Mouse (Mus musculus) liver, embryonic 13.5 days (tissue): ENCODE measurements around the gene Arhgef3. TPM values are rescaled to one million over a fixed set of nuclear protein-coding genes. Genes with fewer than 3 reads are reported as not detected.

Experiments used
- ATAC-seq: fragments of 200-750 bp; cut with Nextera tagmentation; 2 replicates; pipeline ENCODE4 v1.8.0; 2017; ENCODE audit warnings: low read depth, mild to moderate bottlenecking, moderate number of reproducible peaks, moderate library complexity
- DNase-seq: peaks from one replicate; pipeline ENCODE4 v3.0.0; 2022
- H3K27ac ChIP-seq: fragments of 300-500 bp; sonication (generic); 2 replicates; pipeline ENCODE4 v1.5.1; 2015; ENCODE audit warnings: moderate library complexity, mild to moderate bottlenecking, inconsistent platforms
- H3K27me3 ChIP-seq: fragments of 300-500 bp; sonication (generic); 2 replicates; pipeline ENCODE4 v1.6.1; 2015; ENCODE audit warnings: mild to moderate bottlenecking, inconsistent platforms
- H3K36me3 ChIP-seq: fragments of 300-500 bp; sonication (generic); 2 replicates; pipeline ENCODE4 v1.6.1; 2015; ENCODE audit warnings: mild to moderate bottlenecking, inconsistent platforms
- H3K4me1 ChIP-seq: fragments of 300-500 bp; sonication (generic); replicated peaks from 2 replicates; pipeline ENCODE4 v1.6.1; 2015; ENCODE audit warnings: inconsistent platforms
- H3K4me2 ChIP-seq: fragments of 300-500 bp; sonication (generic); 2 replicates; pipeline ENCODE4 v1.6.1; 2015; ENCODE audit warnings: inconsistent platforms, mild to moderate bottlenecking, moderate library complexity
- H3K4me3 ChIP-seq: fragments of 300-500 bp; sonication (generic); replicated peaks from 2 replicates; pipeline ENCODE4 v1.5.1; 2015; ENCODE audit warnings: mild to moderate bottlenecking, inconsistent platforms
- H3K9ac ChIP-seq: fragments of 300-500 bp; sonication (generic); 2 replicates; pipeline ENCODE4 v1.6.1; 2015; ENCODE audit warnings: mild to moderate bottlenecking, inconsistent platforms
- H3K9me3 ChIP-seq: fragments of 300-500 bp; sonication (generic); replicated peaks from 2 replicates; pipeline ENCODE4 v1.6.1; 2016; ENCODE audit warnings: inconsistent platforms
- WGBS: fragments of 180-500 bp; shearing (Covaris S2); methylation state at CpG from one replicate; pipeline ENCODE4 v1.1.7; 2015; ENCODE audit not compliant: insufficient replicate concordance; 5-methylcytosine and 5-hydroxymethylcytosine counted together
- polyA plus RNA-seq: library from polyadenylated mRNA; unstranded; fragments of >200 nt; fragmentation: Nextera tagmentation; extraction: Ambion mirVana; gene quantifications from 2 replicates; pipeline ENCODE4 v1.2.1, GENCODE M21; 2015

Gene Arhgef3
- polyA plus RNA-seq, 1 experiment from 2014 or later = 3.7 TPM

GRCm38 (mm10) chr14:27373498-27373897 is 258.8 kb downstream of the Arhgef3 start:
- H3K36me3 ChIP-seq = no peaks in the 10 kb centered on the region
- H3K9me3 ChIP-seq = no peaks in the 10 kb centered on the region
- 72% methylated on average over 5 of the region's 5 CpGs for WGBS
- H3K4me2 ChIP-seq = no peak overlapping the region
- H3K27ac ChIP-seq = no peak overlapping the region
- no peaks in the 10 kb centered on the region for H3K27me3 ChIP-seq
- no peak overlapping the region for H3K4me3 ChIP-seq
- H3K4me1 ChIP-seq = 0 out of 2 replicates have a peak, but pooled peaks cover under 1% of the 10 kb centered on the region
- ATAC-seq (no peak), DNase-seq (no peak)
- no peak overlapping the region for H3K9ac ChIP-seq

GRCm38 (mm10) chr14:27376115-27376648 is 261.5 kb downstream of the Arhgef3 start:
- no peak overlapping the region for H3K27ac ChIP-seq
- H3K4me2 ChIP-seq = no peak overlapping the region
- peaks cover 8% of the 10 kb centered on the region for H3K4me1 ChIP-seq
- DNase-seq (no peak), ATAC-seq (no peak)
- no peaks in the 10 kb centered on the region for H3K9me3 ChIP-seq
- H3K36me3 ChIP-seq = no peaks in the 10 kb centered on the region
- no peak overlapping the region for H3K9ac ChIP-seq
- 37% methylated on average over 5 of the region's 5 CpGs for WGBS
- H3K27me3 ChIP-seq = no peaks in the 10 kb centered on the region
- no peak overlapping the region for H3K4me3 ChIP-seq

- no peak overlapping the region for H3K27ac ChIP-seq
- H3K4me1 ChIP-seq = peaks cover 13% of the 10 kb centered on the region
These were observed 264.0 kb downstream of the Arhgef3 start for GRCm38 (mm10) chr14:27378669-27379068.

GRCm38 (mm10) chr14:27379404-27379803 is 264.7 kb downstream of the Arhgef3 start:
- DNase-seq (no peak), ATAC-seq (no peak)
- Histone ChIP-seq H3K4me2 (peak overlapping the region; percentile 39; the same call in 1 of the 2 replicates), H3K36me3 (no peaks in the 10 kb centered on the region), H3K9ac (no peak overlapping the region), H3K4me3 (peak overlapping the region; percentile 38), H3K9me3 (no peaks in the 10 kb centered on the region), H3K27me3 (no peaks in the 10 kb centered on the region), H3K27ac (no peak overlapping the region), H3K4me1 (peaks cover 13% of the 10 kb centered on the region)
- WGBS = 13% methylated on average over 12 of the region's 12 CpGs

More at GRCm38 (mm10) chr14:27378669-27379068, 264.0 kb downstream of the Arhgef3 start:
- H3K4me2 ChIP-seq = no peak overlapping the region
- 75% methylated on average over 7 of the region's 7 CpGs for WGBS
- H3K9me3 ChIP-seq = no peaks in the 10 kb centered on the region
- no peak overlapping the region for H3K4me3 ChIP-seq
- H3K9ac ChIP-seq = no peak overlapping the region
- no peaks in the 10 kb centered on the region for H3K36me3 ChIP-seq
- no peak for DNase-seq
- no peak for ATAC-seq
- H3K27me3 ChIP-seq = no peaks in the 10 kb centered on the region

GRCm38 (mm10) chr14:27381459-27381858 is 266.8 kb downstream of the Arhgef3 start:
- ATAC-seq = no peak
- Histone ChIP-seq H3K4me2 (no peak overlapping the region), H3K4me3 (no peak overlapping the region), H3K27ac (no peak overlapping the region), H3K9ac (no peak overlapping the region), H3K36me3 (no peaks in the 10 kb centered on the region), H3K9me3 (no peaks in the 10 kb centered on the region), H3K27me3 (no peaks in the 10 kb centered on the region), H3K4me1 (peaks cover 13% of the 10 kb centered on the region)
- no peak for DNase-seq
- 54% methylated on average over 7 of the region's 7 CpGs for WGBS

- DNase-seq (no peak), ATAC-seq (no peak)
- peaks cover 13% of the 10 kb centered on the region for H3K4me1 ChIP-seq
- H3K9me3 ChIP-seq = no peaks in the 10 kb centered on the region
- no peak overlapping the region for H3K27ac ChIP-seq
- H3K36me3 ChIP-seq = peaks cover 4% of the 10 kb centered on the region; the same call in 1 of the 2 replicates
- no peaks in the 10 kb centered on the region for H3K27me3 ChIP-seq
- H3K4me3 ChIP-seq = no peak overlapping the region
- WGBS = 74% methylated on average over 5 of the region's 5 CpGs
- H3K9ac ChIP-seq = no peak overlapping the region
- H3K4me2 ChIP-seq = no peak overlapping the region
These were observed 268.7 kb downstream of the Arhgef3 start for GRCm38 (mm10) chr14:27383321-27383830.

GRCm38 (mm10) chr14:27384143-27384542 is 269.4 kb downstream of the Arhgef3 start:
- Histone ChIP-seq H3K4me1 (peaks cover 9% of the 10 kb centered on the region), H3K36me3 (peaks cover 4% of the 10 kb centered on the region; the same call in 1 of the 2 replicates), H3K27me3 (no peaks in the 10 kb centered on the region), H3K9me3 (no peaks in the 10 kb centered on the region), H3K9ac (no peak overlapping the region), H3K27ac (no peak overlapping the region), H3K4me3 (no peak overlapping the region), H3K4me2 (no peak overlapping the region)
- no peak for DNase-seq
- WGBS = 78% methylated on average over 4 of the region's 4 CpGs
- ATAC-seq = no peak

- no peak overlapping the region for H3K27ac ChIP-seq
- H3K36me3 ChIP-seq = peaks cover 9% of the 10 kb centered on the region; the same call in 1 of the 2 replicates
- DNase-seq (no peak), ATAC-seq (no peak)
- H3K4me1 ChIP-seq = no peaks in the 10 kb centered on the region
- H3K9me3 ChIP-seq = no peaks in the 10 kb centered on the region
- no peak overlapping the region for H3K4me3 ChIP-seq
- H3K9ac ChIP-seq = no peak overlapping the region
- H3K4me2 ChIP-seq = no peak overlapping the region
- no peaks in the 10 kb centered on the region for H3K27me3 ChIP-seq
These were observed 273.9 kb downstream of the Arhgef3 start for GRCm38 (mm10) chr14:27388616-27389015.

GRCm38 (mm10) chr14:27389722-27390121 is 275.0 kb downstream of the Arhgef3 start:
- H3K9me3 ChIP-seq = no peaks in the 10 kb centered on the region
- no peak for ATAC-seq
- no peaks in the 10 kb centered on the region for H3K27me3 ChIP-seq
- no peak for DNase-seq
- H3K27ac ChIP-seq = no peak overlapping the region
- WGBS = 34% methylated on average over 2 of the region's 2 CpGs
- no peaks in the 10 kb centered on the region for H3K4me1 ChIP-seq
- no peak overlapping the region for H3K4me2 ChIP-seq
- H3K9ac ChIP-seq = no peak overlapping the region
- H3K36me3 ChIP-seq = peaks cover 9% of the 10 kb centered on the region; the same call in 1 of the 2 replicates
- no peak overlapping the region for H3K4me3 ChIP-seq

- Histone ChIP-seq H3K9me3 (no peaks in the 10 kb centered on the region), H3K27me3 (no peaks in the 10 kb centered on the region), H3K27ac (no peak overlapping the region), H3K4me3 (no peak overlapping the region), H3K9ac (no peak overlapping the region), H3K4me2 (no peak overlapping the region), H3K36me3 (peaks cover 9% of the 10 kb centered on the region; the same call in 1 of the 2 replicates), H3K4me1 (no peaks in the 10 kb centered on the region)
- DNase-seq = no peak
- WGBS = 68% methylated on average over 7 of the region's 7 CpGs
- ATAC-seq = no peak
These were observed 276.0 kb downstream of the Arhgef3 start for GRCm38 (mm10) chr14:27390663-27391062.

GRCm38 (mm10) chr14:27391776-27392308 is 277.1 kb downstream of the Arhgef3 start:
- Histone ChIP-seq H3K9me3 (no peaks in the 10 kb centered on the region), H3K27me3 (no peaks in the 10 kb centered on the region), H3K36me3 (peaks cover 9% of the 10 kb centered on the region; the same call in 1 of the 2 replicates), H3K4me3 (no peak overlapping the region), H3K27ac (no peak overlapping the region), H3K4me2 (no peak overlapping the region), H3K4me1 (no peaks in the 10 kb centered on the region), H3K9ac (no peak overlapping the region)
- DNase-seq (no peak), ATAC-seq (no peak)
- WGBS = 72% methylated on average over 9 of the region's 9 CpGs

GRCm38 (mm10) chr14:27392660-27393059 is 278.0 kb downstream of the Arhgef3 start:
- WGBS = 68% methylated on average over 2 of the region's 2 CpGs
- Histone ChIP-seq H3K9ac (no peak overlapping the region), H3K4me1 (no peaks in the 10 kb centered on the region), H3K9me3 (no peaks in the 10 kb centered on the region), H3K27me3 (no peaks in the 10 kb centered on the region), H3K36me3 (0 out of 2 replicates have a peak, but pooled peaks cover 4% of the 10 kb centered on the region), H3K27ac (no peak overlapping the region), H3K4me3 (no peak overlapping the region), H3K4me2 (no peak overlapping the region)
- no peak for DNase-seq
- ATAC-seq = no peak
